12 mouse cellular contexts compared by ENCODE assay signal in genomic region chr10:83168303-83169056, GRCm38 (mm10).
DNase-seq lines count a peak whose midpoint lies in the region; ATAC-seq and TF ChIP-seq lines count a peak whose summit lies in the region.
"Had no signal": no experiment of that assay in that cellular context is flagged by ENCODE, and none has a peak within 500 bp of the region (broad histone marks: within the 10 kb centered on the region; RNA-seq: fewer than 3 reads in every experiment).

No protein-coding gene starts in this region.

- peak; percentile 27 for DNase-seq in kidney, postnatal 14 days
- no peak for DNase-seq in heart, postnatal 0 days (ENCODE audit: low spot score)
- DNase-seq in lung, postnatal 14 days = peak; percentile 29
- DNase-seq in stomach, postnatal 0 days (ENCODE audit: low spot score) = no peak
- no peak for DNase-seq in thymus, postnatal 10 days (ENCODE audit: low spot score in 2 of 2)
- DNase-seq in right cerebral cortex, adult 2 months (ENCODE audit: low spot score in 2 of 2) = no peak
- DNase-seq: cerebellum, adult 2 months; gastrocnemius, adult 2 months; kidney, adult 8-10 months had no signal

- no peak overlapping the region for H3K9ac ChIP-seq in kidney, embryonic 14.5 days (ENCODE audit: low read depth, low read length)
- no peak overlapping the region for H3K9ac ChIP-seq in heart, postnatal 0 days (replicated peaks; ENCODE audit: low read depth, low read length)
- no peak overlapping the region for H3K9ac ChIP-seq in stomach, postnatal 0 days (ENCODE audit: low read length)
- H3K9ac ChIP-seq: forebrain, embryonic 12.5 days; midbrain, embryonic 13.5 days had no signal

- 81% methylated on average over 11 of the region's 11 CpGs for WGBS in kidney, embryonic 14.5 days
- WGBS in heart, postnatal 0 days = 63% methylated on average over 11 of the region's 11 CpGs
- 62% methylated on average over 11 of the region's 11 CpGs for WGBS in stomach, postnatal 0 days

- no peak for TF ChIP-seq CTCF in heart, postnatal 0 days (IDR thresholded peaks at IDR 0.05; ENCODE audit: low read depth)
- no peak for TF ChIP-seq CTCF in stomach, postnatal 0 days (IDR thresholded peaks at IDR 0.05; ENCODE audit: low read depth)

- H3K27me3 ChIP-seq in kidney, embryonic 14.5 days (ENCODE audit: control insufficient read depth, insufficient read depth, low read length) = no peaks in the 10 kb centered on the region
- no peaks in the 10 kb centered on the region for H3K27me3 ChIP-seq in heart, postnatal 0 days (ENCODE audit: control insufficient read depth, insufficient read depth, low read length)
- H3K27me3 ChIP-seq in stomach, postnatal 0 days (ENCODE audit: control insufficient read depth, insufficient read depth, low read length) = no peaks in the 10 kb centered on the region
- H3K27me3 ChIP-seq: forebrain, embryonic 12.5 days; midbrain, embryonic 13.5 days had no signal

- H3K4me2 ChIP-seq in kidney, embryonic 14.5 days (replicated peaks; ENCODE audit: low read depth, low read length) = no peak overlapping the region
- H3K4me2 ChIP-seq in heart, postnatal 0 days (ENCODE audit: low read depth, low read length) = no peak overlapping the region; the same call in 1 of the 2 replicates
- no peak overlapping the region for H3K4me2 ChIP-seq in stomach, postnatal 0 days (replicated peaks; ENCODE audit: low read depth)
- H3K4me2 ChIP-seq: forebrain, embryonic 12.5 days; midbrain, embryonic 13.5 days had no signal

- H3K36me3 ChIP-seq in kidney, embryonic 14.5 days (ENCODE audit: control insufficient read depth, insufficient read depth, low read length) = no peaks in the 10 kb centered on the region
- H3K36me3 ChIP-seq in heart, postnatal 0 days (replicated peaks; ENCODE audit: control insufficient read depth, insufficient read depth, low read length) = no peaks in the 10 kb centered on the region
- H3K36me3 ChIP-seq in stomach, postnatal 0 days (ENCODE audit: control insufficient read depth, insufficient read depth, low read length) = no peaks in the 10 kb centered on the region
- H3K36me3 ChIP-seq: forebrain, embryonic 12.5 days; midbrain, embryonic 13.5 days had no signal

- ATAC-seq in kidney, embryonic 14.5 days (ENCODE audit: low FRiP score, low TSS enrichment) = no peak
- peak; percentile 40; the same call in 1 of the 2 replicates for ATAC-seq in heart, postnatal 0 days (ENCODE audit: insufficient read depth, low read depth)
- peak; percentile 40; the same call in 1 of the 2 replicates for ATAC-seq in stomach, postnatal 0 days (ENCODE audit: low FRiP score, low TSS enrichment)
- ATAC-seq: midbrain, embryonic 13.5 days had no signal

- H3K27ac ChIP-seq in kidney, embryonic 14.5 days (ENCODE audit: low read depth, low read length) = no peak overlapping the region
- no peak overlapping the region for H3K27ac ChIP-seq in heart, postnatal 0 days (ENCODE audit: low read depth)
- H3K27ac ChIP-seq in stomach, postnatal 0 days (replicated peaks) = no peak overlapping the region
- H3K27ac ChIP-seq: forebrain, embryonic 12.5 days; gastrocnemius, adult 2 months; midbrain, embryonic 13.5 days had no signal

- no peak overlapping the region for H3K4me3 ChIP-seq in kidney, embryonic 14.5 days (ENCODE audit: low read length)
- H3K4me3 ChIP-seq in heart, postnatal 0 days (ENCODE audit: low read depth, low read length) = no peak overlapping the region
- H3K4me3 ChIP-seq in stomach, postnatal 0 days (ENCODE audit: low read depth, low read length) = no peak overlapping the region
- H3K4me3 ChIP-seq: forebrain, embryonic 12.5 days; gastrocnemius, adult 2 months; midbrain, embryonic 13.5 days had no signal

- TF ChIP-seq EP300 in heart, postnatal 0 days (IDR thresholded peaks at IDR 0.05; ENCODE audit: low read depth) = no peak
- no peak for TF ChIP-seq EP300 in stomach, postnatal 0 days (optimal IDR thresholded peaks at IDR 0.05)

- H3K4me1 ChIP-seq in kidney, embryonic 14.5 days (ENCODE audit: control insufficient read depth, insufficient read depth, low read length) = peaks cover 14% of the 10 kb centered on the region; the same call in 1 of the 2 replicates
- peaks cover 9% of the 10 kb centered on the region; the same call in 1 of the 2 replicates for H3K4me1 ChIP-seq in heart, postnatal 0 days (ENCODE audit: control insufficient read depth, insufficient read depth)
- no peaks in the 10 kb centered on the region for H3K4me1 ChIP-seq in stomach, postnatal 0 days (replicated peaks; ENCODE audit: control insufficient read depth, insufficient read depth)

- H3K9me3 ChIP-seq in kidney, embryonic 14.5 days (ENCODE audit: control insufficient read depth, low read length) = no peaks in the 10 kb centered on the region
- no peaks in the 10 kb centered on the region for H3K9me3 ChIP-seq in heart, postnatal 0 days (replicated peaks; ENCODE audit: control insufficient read depth, low read length)
- H3K9me3 ChIP-seq in stomach, postnatal 0 days (ENCODE audit: control insufficient read depth, low read length) = no peaks in the 10 kb centered on the region
- H3K9me3 ChIP-seq: forebrain, embryonic 12.5 days; midbrain, embryonic 13.5 days had no signal

Comparison
In these comparisons a context has a peak if more than half of its experiments do, and no peak if none do; other contexts are left out.
1. DNase-seq: peak in kidney, postnatal 14 days (single experiment) and lung, postnatal 14 days (single experiment); none in heart, postnatal 0 days (single experiment), stomach, postnatal 0 days (single experiment), thymus, postnatal 10 days (0 of 2) and right cerebral cortex, adult 2 months (0 of 2).